Mouse (Mus musculus) kidney, adult 10 weeks (tissue): Measurements from ENCODE around the gene Snrpb. TPM values are rescaled to one million over a fixed set of nuclear protein-coding genes. Genes with fewer than 3 reads are reported as not detected.

Experiments used
- polyA plus RNA-seq: library from polyadenylated mRNA; stranded (reverse); fragments of 350-450 nt; fragmentation: Illumina TruSeq; extraction: RNeasy Lipid Tissue Mini Kit (QIAGEN cat#74804); gene quantifications from one replicate; pipeline ENCODE4 v1.2.3, GENCODE M21; 2014; ENCODE audit warnings: low read depth, low replicate concordance

Snrpb gene
- 14.1 TPM for polyA plus RNA-seq

GRCm38 (mm10) chr2:130178706-130179506 is at the start of gene Snrpb:
TSS of gene Snrpb (minus strand) at chr2:130179403.

DNA sequence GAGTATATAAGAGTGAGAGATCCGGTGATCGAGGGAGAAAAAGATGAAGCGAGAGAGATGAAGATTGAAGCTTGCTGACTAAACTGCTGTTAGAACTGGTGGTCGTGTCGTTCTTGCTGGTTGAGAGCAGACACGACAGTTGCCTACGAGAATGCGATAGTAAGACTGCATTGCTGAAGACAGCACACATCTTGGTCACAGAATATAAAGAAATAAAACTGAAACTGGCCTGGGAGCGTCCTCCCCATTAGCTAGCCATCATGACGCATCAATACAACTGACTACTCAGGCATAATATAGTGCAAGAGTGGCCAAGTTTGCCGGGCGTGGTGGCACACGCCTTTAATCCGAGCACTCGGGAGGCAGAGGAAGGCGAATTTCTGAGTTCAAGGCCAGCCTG is 15.7 kb upstream of the Snrpb start, which contains the start of gene Tmc2:
Gene Tmc2 (plus strand): TSS at position 301 of the 400 bp plus-strand sequence.

Other genes with a start within 250 kb of the Snrpb start
- gene Tgm3, start 167.1 kb downstream of the Snrpb start, polyA plus RNA-seq: not detected
- gene Tgm6, start 67.0 kb downstream of the Snrpb start, polyA plus RNA-seq: not detected
- gene Tmc2, start 15.8 kb upstream of the Snrpb start, polyA plus RNA-seq: not detected
- 30.7 TPM for gene Nop56, start 95.0 kb upstream of the Snrpb start, polyA plus RNA-seq
- 192 TPM for gene Idh3b, start 105.1 kb upstream of the Snrpb start, polyA plus RNA-seq
- gene Ebf4, start 115.8 kb upstream of the Snrpb start, polyA plus RNA-seq: not detected
- not detected for gene Cpxm1, start 218.2 kb upstream of the Snrpb start, polyA plus RNA-seq
- gene Gm28372, start 225.8 kb upstream of the Snrpb start, polyA plus RNA-seq: not detected
- gene 1700020A23Rik, start 225.9 kb upstream of the Snrpb start, polyA plus RNA-seq: not detected
- not detected for gene Tmem239, start 227.1 kb upstream of the Snrpb start, polyA plus RNA-seq
- gene Vps16, start 244.9 kb upstream of the Snrpb start, polyA plus RNA-seq: 13.0 TPM
- gene Pced1a, start 245.3 kb upstream of the Snrpb start, polyA plus RNA-seq: 4.3 TPM